Comparison of ENCODE assay signal across 25 mouse cellular contexts in the genomic region with DNA sequence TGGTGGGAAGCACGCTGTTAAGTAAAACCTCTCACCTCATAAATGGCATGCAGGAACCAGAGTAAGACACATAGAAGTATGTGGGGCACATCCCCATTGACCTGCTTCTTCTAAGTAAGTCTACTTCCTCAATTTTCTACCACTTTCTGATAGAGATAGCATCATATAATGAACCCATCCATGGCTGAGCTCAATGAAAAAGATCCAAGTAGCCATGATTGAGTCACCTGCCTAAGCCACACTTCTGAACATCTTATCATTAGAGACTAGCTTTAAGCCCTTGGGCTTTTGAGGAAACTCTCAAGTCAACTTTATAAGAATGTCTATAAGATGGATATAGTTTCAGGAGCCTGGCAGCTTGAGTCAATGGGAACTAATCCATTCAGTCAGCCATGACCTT.
"Had no signal": no experiment of that assay in that cellular context is flagged by ENCODE, and none has a peak within 500 bp of the region (broad histone marks: within the 10 kb centered on the region; RNA-seq: fewer than 3 reads in every experiment).

No protein-coding gene starts in this region.

- H3K9me3 ChIP-seq: heart, embryonic 10.5 days; heart, embryonic 12.5 days; hindbrain, embryonic 10.5 days; hindbrain, embryonic 12.5 days; intestine, embryonic 15.5 days; limb, embryonic 10.5 days; limb, embryonic 12.5 days; liver, embryonic 13.5 days had no signal

- DNase-seq: gastrocnemius, postnatal 10 days; gastrocnemius, postnatal 25 days; heart, adult 18-20 months; heart, postnatal 10 days; heart, postnatal 4 days; kidney, adult 18-20 months; kidney, adult 8-10 months; kidney, postnatal 10 days; kidney, postnatal 25 days; kidney, postnatal 4 days; liver; liver, embryonic 13.5 days had no signal

- H3K27ac ChIP-seq: heart, embryonic 10.5 days; hindbrain, embryonic 10.5 days; hindbrain, embryonic 12.5 days; hindbrain, embryonic 14.5 days; intestine, embryonic 15.5 days; layer of hippocampus, adult 2 months; left cerebral cortex, adult 2 months; limb, embryonic 10.5 days; limb, embryonic 12.5 days; liver, embryonic 13.5 days had no signal

- H3K36me3 ChIP-seq: heart, embryonic 10.5 days; heart, embryonic 12.5 days; hindbrain, embryonic 10.5 days; hindbrain, embryonic 12.5 days; intestine, embryonic 15.5 days; limb, embryonic 10.5 days; limb, embryonic 12.5 days; liver, embryonic 13.5 days had no signal

- ATAC-seq: hindbrain, embryonic 16.5 days; inflammation-experienced regulatory T-cells, adult 6 months; intestine, embryonic 15.5 days; intestine, postnatal 0 days had no signal

- H3K4me1 ChIP-seq: intestine, embryonic 15.5 days; limb, embryonic 12.5 days had no signal

- H3K4me3 ChIP-seq: heart, embryonic 10.5 days; heart, embryonic 12.5 days; hindbrain, embryonic 10.5 days; hindbrain, embryonic 12.5 days; intestine, embryonic 15.5 days; layer of hippocampus, adult 2 months; left cerebral cortex, adult 2 months; limb, embryonic 10.5 days; limb, embryonic 12.5 days; liver, embryonic 13.5 days had no signal

- H3K27me3 ChIP-seq: heart, embryonic 12.5 days; hindbrain, embryonic 12.5 days; intestine, embryonic 15.5 days; limb, embryonic 12.5 days; liver, embryonic 13.5 days had no signal
